Mouse (Mus musculus) heart, embryonic 12.5 days (tissue): ENCODE data around the gene Adap1. TPM values are rescaled to one million over a fixed set of nuclear protein-coding genes. Genes with fewer than 3 reads are reported as not detected.

Source experiments
- ATAC-seq: fragments of 200-750 bp; cut with Nextera tagmentation; 2 replicates; pipeline ENCODE4 v1.8.0; 2017; ENCODE audit warnings: moderate TSS enrichment, moderate library complexity; ENCODE audit not compliant: insufficient number of reproducible peaks, low FRiP score
- H3K27ac ChIP-seq: fragments of 300-500 bp; sonication (generic); 2 replicates; pipeline ENCODE4 v1.5.1; 2016; ENCODE audit warnings: mild to moderate bottlenecking, moderate library complexity; ENCODE audit not compliant: poor library complexity, severe bottlenecking
- H3K27me3 ChIP-seq: fragments of 300-500 bp; sonication (generic); replicated peaks from 2 replicates; pipeline ENCODE4 v1.6.1; 2016; ENCODE audit warnings: mild to moderate bottlenecking, moderate library complexity
- H3K36me3 ChIP-seq: fragments of 300-500 bp; sonication (generic); 2 replicates; pipeline ENCODE4 v1.6.1; 2016; ENCODE audit warnings: mild to moderate bottlenecking, moderate library complexity
- H3K4me1 ChIP-seq: fragments of 300-500 bp; sonication (generic); replicated peaks from 2 replicates; pipeline ENCODE4 v1.6.1; 2016; ENCODE audit warnings: mild to moderate bottlenecking
- H3K4me2 ChIP-seq: fragments of 300-500 bp; sonication (generic); 2 replicates; pipeline ENCODE4 v1.6.1; 2016; ENCODE audit warnings: mild to moderate bottlenecking, moderate library complexity
- H3K4me3 ChIP-seq: fragments of 300-500 bp; sonication (generic); 2 replicates; pipeline ENCODE4 v1.5.1; 2016; ENCODE audit warnings: mild to moderate bottlenecking
- H3K9ac ChIP-seq: fragments of 300-500 bp; sonication (generic); 2 replicates; pipeline ENCODE4 v1.6.1; 2016; ENCODE audit warnings: mild to moderate bottlenecking, moderate library complexity
- H3K9me3 ChIP-seq: fragments of 300-500 bp; sonication (generic); replicated peaks from 2 replicates; pipeline ENCODE4 v1.6.1; 2016; ENCODE audit warnings: mild to moderate bottlenecking, moderate library complexity
- WGBS: fragments of 180-500 bp; shearing (Covaris S2); methylation state at CpG from one replicate; pipeline ENCODE4 v1.1.7; 2016; 5-methylcytosine and 5-hydroxymethylcytosine counted together
- polyA plus RNA-seq: library from polyadenylated mRNA; unstranded; fragments of >200 nt; fragmentation: Nextera tagmentation; extraction: Ambion mirVana; gene quantifications from 2 replicates; pipeline ENCODE4 v1.2.1, GENCODE M21; 2016

Adap1 gene
- polyA plus RNA-seq, 1 experiment from 2014 or later = 1.1 TPM

GRCm38 (mm10) chr5:139321331-139321730 lies 4.1 kb downstream of the Adap1 start:
- Histone ChIP-seq H3K27ac (no peak overlapping the region), H3K9ac (no peak overlapping the region), H3K36me3 (no peaks in the 10 kb centered on the region), H3K9me3 (no peaks in the 10 kb centered on the region), H3K4me2 (no peak overlapping the region), H3K27me3 (peaks cover 61% of the 10 kb centered on the region), H3K4me1 (peaks cover 21% of the 10 kb centered on the region), H3K4me3 (no peak overlapping the region)
- WGBS = 68% methylated on average over 6 of the region's 6 CpGs
- no peak for ATAC-seq

GRCm38 (mm10) chr5:139320424-139320823 lies 5.0 kb downstream of the Adap1 start:
- Histone ChIP-seq H3K27me3 (peaks cover 52% of the 10 kb centered on the region), H3K9me3 (no peaks in the 10 kb centered on the region), H3K4me2 (no peak overlapping the region), H3K27ac (no peak overlapping the region), H3K36me3 (no peaks in the 10 kb centered on the region), H3K9ac (no peak overlapping the region), H3K4me1 (peaks cover 19% of the 10 kb centered on the region), H3K4me3 (no peak overlapping the region)
- 72% methylated on average over 7 of the region's 7 CpGs for WGBS
- ATAC-seq = no peak

GRCm38 (mm10) chr5:139317751-139318504 lies 7.5 kb downstream of the Adap1 start:
- ATAC-seq = no peak
- H3K4me2 ChIP-seq = peak overlapping the region; percentile 17; the same call in 1 of the 2 replicates
- no peaks in the 10 kb centered on the region for H3K9me3 ChIP-seq
- 56% methylated on average over 21 of the region's 21 CpGs for WGBS
- H3K27me3 ChIP-seq = peaks cover 27% of the 10 kb centered on the region
- no peaks in the 10 kb centered on the region for H3K36me3 ChIP-seq
- H3K27ac ChIP-seq = no peak overlapping the region
- H3K9ac ChIP-seq = no peak overlapping the region
- no peaks in the 10 kb centered on the region for H3K4me1 ChIP-seq
- H3K4me3 ChIP-seq = no peak overlapping the region

GRCm38 (mm10) chr5:139316982-139317675 lies 8.3 kb downstream of the Adap1 start:
- no peaks in the 10 kb centered on the region for H3K36me3 ChIP-seq
- H3K9ac ChIP-seq = no peak overlapping the region
- peaks cover 23% of the 10 kb centered on the region for H3K27me3 ChIP-seq
- H3K4me1 ChIP-seq = no peaks in the 10 kb centered on the region
- peak; percentile 54; the same call in 1 of the 2 replicates for ATAC-seq
- WGBS = 69% methylated on average over 6 of the region's 6 CpGs
- no peak overlapping the region for H3K27ac ChIP-seq
- H3K4me3 ChIP-seq = no peak overlapping the region
- H3K9me3 ChIP-seq = no peaks in the 10 kb centered on the region
- no peak overlapping the region for H3K4me2 ChIP-seq

- H3K4me1 ChIP-seq = no peaks in the 10 kb centered on the region
- 71% methylated on average over 12 of the region's 12 CpGs for WGBS
- H3K27me3 ChIP-seq = peaks cover 17% of the 10 kb centered on the region
- ATAC-seq = no peak
- H3K4me3 ChIP-seq = no peak overlapping the region
- no peaks in the 10 kb centered on the region for H3K36me3 ChIP-seq
- no peak overlapping the region for H3K4me2 ChIP-seq
- H3K9me3 ChIP-seq = no peaks in the 10 kb centered on the region
- H3K9ac ChIP-seq = no peak overlapping the region
- H3K27ac ChIP-seq = no peak overlapping the region
Measured at GRCm38 (mm10) chr5:139314941-139315642, 10.3 kb downstream of the Adap1 start.

GRCm38 (mm10) chr5:139313536-139313935 lies 11.9 kb downstream of the Adap1 start:
- Histone ChIP-seq H3K9ac (no peak overlapping the region), H3K9me3 (no peaks in the 10 kb centered on the region), H3K4me2 (no peak overlapping the region), H3K4me1 (no peaks in the 10 kb centered on the region), H3K27me3 (peaks cover 11% of the 10 kb centered on the region), H3K4me3 (no peak overlapping the region), H3K36me3 (no peaks in the 10 kb centered on the region), H3K27ac (no peak overlapping the region)
- 82% methylated on average over 9 of the region's 9 CpGs for WGBS
- ATAC-seq = no peak

GRCm38 (mm10) chr5:139311822-139312221 lies 13.6 kb downstream of the Adap1 start:
- whole genome bisulfite sequencing = 83% methylated on average over 9 of the region's 9 CpGs

GRCm38 (mm10) chr5:139310477-139310876 lies 14.9 kb downstream of the Adap1 start:
- no peaks in the 10 kb centered on the region for H3K27me3 ChIP-seq
- no peak overlapping the region for H3K4me3 ChIP-seq
- H3K36me3 ChIP-seq = no peaks in the 10 kb centered on the region
- ATAC-seq = no peak
- no peak overlapping the region for H3K9ac ChIP-seq
- H3K27ac ChIP-seq = no peak overlapping the region
- H3K4me2 ChIP-seq = no peak overlapping the region
- WGBS = 83% methylated on average over 4 of the region's 4 CpGs
- no peaks in the 10 kb centered on the region for H3K4me1 ChIP-seq
- H3K9me3 ChIP-seq = no peaks in the 10 kb centered on the region

More at GRCm38 (mm10) chr5:139311822-139312221, 13.6 kb downstream of the Adap1 start:
- Histone ChIP-seq H3K4me3 (no peak overlapping the region), H3K9me3 (no peaks in the 10 kb centered on the region), H3K9ac (no peak overlapping the region), H3K36me3 (no peaks in the 10 kb centered on the region), H3K4me2 (no peak overlapping the region), H3K27me3 (no peaks in the 10 kb centered on the region), H3K4me1 (no peaks in the 10 kb centered on the region), H3K27ac (no peak overlapping the region)
- no peak for ATAC-seq

GRCm38 (mm10) chr5:139309946-139310345 lies 15.5 kb downstream of the Adap1 start:
- H3K4me1 ChIP-seq = no peaks in the 10 kb centered on the region
- no peak overlapping the region for H3K27ac ChIP-seq
- H3K27me3 ChIP-seq = 0 out of 2 replicates have a peak, but pooled peaks cover 1% of the 10 kb centered on the region
- H3K9me3 ChIP-seq = no peaks in the 10 kb centered on the region
- no peak overlapping the region for H3K9ac ChIP-seq
- no peak for ATAC-seq
- H3K36me3 ChIP-seq = no peaks in the 10 kb centered on the region
- no peak overlapping the region for H3K4me2 ChIP-seq
- 70% methylated on average over 3 of the region's 3 CpGs for WGBS
- H3K4me3 ChIP-seq = no peak overlapping the region

GRCm38 (mm10) chr5:139303646-139304061 lies 21.8 kb downstream of the Adap1 start:
- Histone ChIP-seq H3K4me2 (no peak overlapping the region), H3K9me3 (no peaks in the 10 kb centered on the region), H3K27ac (no peak overlapping the region), H3K4me1 (0 out of 2 replicates have a peak, but pooled peaks cover 3% of the 10 kb centered on the region), H3K9ac (no peak overlapping the region), H3K36me3 (no peaks in the 10 kb centered on the region), H3K4me3 (no peak overlapping the region), H3K27me3 (peaks cover 14% of the 10 kb centered on the region)
- no peak for ATAC-seq
- WGBS = 81% methylated on average over 9 of the region's 9 CpGs

GRCm38 (mm10) chr5:139302101-139302500 lies 23.3 kb downstream of the Adap1 start:
- Histone ChIP-seq H3K4me2 (no peak overlapping the region), H3K4me3 (no peak overlapping the region), H3K36me3 (no peaks in the 10 kb centered on the region), H3K27me3 (peaks cover 21% of the 10 kb centered on the region), H3K27ac (no peak overlapping the region), H3K9me3 (no peaks in the 10 kb centered on the region), H3K4me1 (0 out of 2 replicates have a peak, but pooled peaks cover 3% of the 10 kb centered on the region), H3K9ac (no peak overlapping the region)
- 73% methylated on average over 6 of the region's 6 CpGs for WGBS
- ATAC-seq = no peak
